Comparison of ENCODE assay signal across 27 mouse cellular contexts in genomic region chr16:65543676-65544293, GRCm38 (mm10). TPM values are rescaled to one million over a fixed set of nuclear protein-coding genes. Genes with fewer than 3 reads are reported as not detected.
A peak's percentile ranks its signal among the peaks of the same experiment; 100 is the strongest.
DNase-seq lines count a peak whose midpoint lies in the region; ATAC-seq and TF ChIP-seq lines count a peak whose summit lies in the region.
"Had no signal": no experiment of that assay in that cellular context is flagged by ENCODE, and none has a peak within 500 bp of the region (broad histone marks: within the 10 kb centered on the region; RNA-seq: fewer than 3 reads in every experiment).

No protein-coding gene starts in this region.

- no peak for TF ChIP-seq CTCF in intestine, postnatal 0 days (IDR thresholded peaks at IDR 0.05; ENCODE audit: low read depth)

- H3K4me1 ChIP-seq in intestine, embryonic 15.5 days (replicated peaks): no peaks in the 10 kb centered on the region
- H3K4me1 ChIP-seq in intestine, postnatal 0 days (replicated peaks; ENCODE audit: control insufficient read depth, insufficient read depth, low read length): no peaks in the 10 kb centered on the region
- H3K4me1 ChIP-seq in stomach, embryonic 14.5 days (ENCODE audit: control insufficient read depth, insufficient read depth, low read length): no peaks in the 10 kb centered on the region
- H3K4me1 ChIP-seq in stomach, embryonic 16.5 days (ENCODE audit: control insufficient read depth, insufficient read depth, low read length): no peaks in the 10 kb centered on the region
- no peaks in the 10 kb centered on the region for H3K4me1 ChIP-seq in midbrain, embryonic 11.5 days (ENCODE audit: control insufficient read depth, insufficient read depth, low read length)
- no peaks in the 10 kb centered on the region for H3K4me1 ChIP-seq in neural tube, embryonic 15.5 days
- H3K4me1 ChIP-seq: embryonic facial prominence, embryonic 10.5 days; embryonic facial prominence, embryonic 12.5 days; forebrain, embryonic 13.5 days had no signal

- peaks cover 10% of the 10 kb centered on the region; the same call in 1 of the 2 replicates for H3K36me3 ChIP-seq in intestine, embryonic 15.5 days
- peaks cover 45% of the 10 kb centered on the region for H3K36me3 ChIP-seq in intestine, postnatal 0 days (ENCODE audit: control insufficient read depth, insufficient read depth)
- H3K36me3 ChIP-seq in stomach, embryonic 14.5 days (ENCODE audit: control insufficient read depth, insufficient read depth, low read length): peaks cover 17% of the 10 kb centered on the region
- H3K36me3 ChIP-seq in stomach, embryonic 16.5 days (ENCODE audit: control insufficient read depth, insufficient read depth, low read length): peaks cover 2% of the 10 kb centered on the region; the same call in 1 of the 2 replicates
- no peaks in the 10 kb centered on the region for H3K36me3 ChIP-seq in midbrain, embryonic 11.5 days (ENCODE audit: control insufficient read depth, insufficient read depth, low read length)
- H3K36me3 ChIP-seq in neural tube, embryonic 15.5 days: peaks cover 34% of the 10 kb centered on the region

- peak; percentile 77 for ATAC-seq in intestine, embryonic 15.5 days
- peak; percentile 31; the same call in 1 of the 2 replicates for ATAC-seq in intestine, postnatal 0 days
- 0 out of 2 replicates have a peak, but pooled peaks have one; percentile 14 for ATAC-seq in stomach, embryonic 14.5 days (ENCODE audit: insufficient number of reproducible peaks, insufficient read depth, low FRiP score, low read depth)
- peak; percentile 71; the same call in 1 of the 2 replicates for ATAC-seq in stomach, embryonic 16.5 days (ENCODE audit: insufficient read depth, low FRiP score)
- ATAC-seq in midbrain, embryonic 11.5 days (ENCODE audit: low FRiP score): no peak
- ATAC-seq in neural tube, embryonic 15.5 days (ENCODE audit: low FRiP score): no peak
- ATAC-seq: activated CD4-positive, CD25-positive, alpha-beta regulatory T cell, adult 4 months; CD4-positive, CD25-positive, alpha-beta regulatory T cell, adult 4 months; forebrain, embryonic 13.5 days; Patski had no signal

- H3K4me3 ChIP-seq in intestine, embryonic 15.5 days (replicated peaks): no peak overlapping the region
- H3K4me3 ChIP-seq in intestine, postnatal 0 days (ENCODE audit: low read depth, low read length): no peak overlapping the region
- no peak overlapping the region for H3K4me3 ChIP-seq in stomach, embryonic 14.5 days (ENCODE audit: low read depth, low read length)
- H3K4me3 ChIP-seq in stomach, embryonic 16.5 days (replicated peaks; ENCODE audit: low read length): no peak overlapping the region
- H3K4me3 ChIP-seq in midbrain, embryonic 11.5 days (ENCODE audit: low read depth, low read length): no peak overlapping the region
- no peak overlapping the region for H3K4me3 ChIP-seq in neural tube, embryonic 15.5 days (replicated peaks)
- H3K4me3 ChIP-seq: embryonic facial prominence, embryonic 10.5 days; embryonic facial prominence, embryonic 12.5 days; forebrain, embryonic 13.5 days had no signal

- H3K9me3 ChIP-seq in intestine, embryonic 15.5 days: no peaks in the 10 kb centered on the region
- H3K9me3 ChIP-seq in intestine, postnatal 0 days (ENCODE audit: control insufficient read depth): no peaks in the 10 kb centered on the region
- H3K9me3 ChIP-seq in stomach, embryonic 14.5 days (ENCODE audit: control insufficient read depth, low read depth, low read length): no peaks in the 10 kb centered on the region
- no peaks in the 10 kb centered on the region for H3K9me3 ChIP-seq in stomach, embryonic 16.5 days (replicated peaks; ENCODE audit: control insufficient read depth, low read length)
- no peaks in the 10 kb centered on the region for H3K9me3 ChIP-seq in midbrain, embryonic 11.5 days (ENCODE audit: control insufficient read depth, low read length)
- H3K9me3 ChIP-seq in neural tube, embryonic 15.5 days (replicated peaks): no peaks in the 10 kb centered on the region
- H3K9me3 ChIP-seq: embryonic facial prominence, embryonic 10.5 days; embryonic facial prominence, embryonic 12.5 days; forebrain, embryonic 13.5 days; G1E had no signal

- 69% methylated on average over 11 of the region's 11 CpGs for WGBS in intestine, embryonic 15.5 days
- 42% methylated on average over 11 of the region's 11 CpGs for WGBS in intestine, postnatal 0 days
- WGBS in stomach, embryonic 14.5 days: 84% methylated on average over 11 of the region's 11 CpGs
- 71% methylated on average over 11 of the region's 11 CpGs for WGBS in stomach, embryonic 16.5 days
- WGBS in midbrain, embryonic 11.5 days: 90% methylated on average over 11 of the region's 11 CpGs
- WGBS in neural tube, embryonic 15.5 days: 88% methylated on average over 11 of the region's 11 CpGs

- H3K27ac ChIP-seq in intestine, embryonic 15.5 days: no peak overlapping the region
- no peak overlapping the region for H3K27ac ChIP-seq in intestine, postnatal 0 days (ENCODE audit: low read depth, low read length)
- H3K27ac ChIP-seq in stomach, embryonic 14.5 days (ENCODE audit: low read length): no peak overlapping the region
- H3K27ac ChIP-seq in stomach, embryonic 16.5 days (ENCODE audit: low read length): no peak overlapping the region
- H3K27ac ChIP-seq in midbrain, embryonic 11.5 days (ENCODE audit: low read depth, low read length): no peak overlapping the region
- no peak overlapping the region for H3K27ac ChIP-seq in neural tube, embryonic 15.5 days (replicated peaks)
- H3K27ac ChIP-seq: embryonic facial prominence, embryonic 10.5 days; embryonic facial prominence, embryonic 12.5 days; forebrain, embryonic 13.5 days had no signal

- DNase-seq in left cerebral cortex, postnatal 36 days (ENCODE audit: low spot score in 2 of 2): no peak
- no peak for DNase-seq in urinary bladder, adult 18-20 months (ENCODE audit: low spot score in 2 of 2)
- DNase-seq in midbrain, embryonic 11.5 days (ENCODE audit: low spot score, missing footprints): no peak
- DNase-seq: adrenal gland, adult 8-10 months; adrenal gland, postnatal 14 days; adrenal gland, postnatal 36 days; B cell, adult 2 months; cerebellum, adult 11-12 months; cerebellum, adult 2 months; cerebellum, adult 9-10 months; cerebellum, postnatal 25 days had no signal

- H3K27me3 ChIP-seq in intestine, embryonic 15.5 days (replicated peaks): no peaks in the 10 kb centered on the region
- no peaks in the 10 kb centered on the region for H3K27me3 ChIP-seq in intestine, postnatal 0 days (replicated peaks; ENCODE audit: control insufficient read depth, insufficient read depth, low read length)
- no peaks in the 10 kb centered on the region for H3K27me3 ChIP-seq in stomach, embryonic 14.5 days (ENCODE audit: control insufficient read depth, insufficient read depth, low read length)
- no peaks in the 10 kb centered on the region for H3K27me3 ChIP-seq in stomach, embryonic 16.5 days (ENCODE audit: control insufficient read depth, insufficient read depth, low read length)
- no peaks in the 10 kb centered on the region for H3K27me3 ChIP-seq in midbrain, embryonic 11.5 days (ENCODE audit: control insufficient read depth, insufficient read depth, low read length)
- no peaks in the 10 kb centered on the region for H3K27me3 ChIP-seq in neural tube, embryonic 15.5 days (replicated peaks)
- H3K27me3 ChIP-seq: CH12.LX; embryonic facial prominence, embryonic 12.5 days; forebrain, embryonic 13.5 days; Patski had no signal

- no peak overlapping the region for H3K9ac ChIP-seq in intestine, embryonic 15.5 days
- H3K9ac ChIP-seq in intestine, postnatal 0 days (ENCODE audit: low read depth, low read length): no peak overlapping the region
- H3K9ac ChIP-seq in stomach, embryonic 14.5 days (replicated peaks; ENCODE audit: low read depth, low read length): no peak overlapping the region
- H3K9ac ChIP-seq in stomach, embryonic 16.5 days (ENCODE audit: low read length): no peak overlapping the region
- H3K9ac ChIP-seq in midbrain, embryonic 11.5 days (ENCODE audit: low read length): no peak overlapping the region
- no peak overlapping the region for H3K9ac ChIP-seq in neural tube, embryonic 15.5 days (replicated peaks)
- H3K9ac ChIP-seq: embryonic facial prominence, embryonic 12.5 days; forebrain, embryonic 13.5 days had no signal

- intact Hi-C loops in left cerebral cortex, postnatal 36 days (cut with DNase I): no loop called here

- no peak overlapping the region for H3K4me2 ChIP-seq in intestine, embryonic 15.5 days (replicated peaks)
- no peak overlapping the region for H3K4me2 ChIP-seq in intestine, postnatal 0 days (replicated peaks; ENCODE audit: low read depth)
- H3K4me2 ChIP-seq in stomach, embryonic 14.5 days (replicated peaks; ENCODE audit: low read depth, low read length): no peak overlapping the region
- no peak overlapping the region for H3K4me2 ChIP-seq in stomach, embryonic 16.5 days (ENCODE audit: low read depth, low read length)
- H3K4me2 ChIP-seq in midbrain, embryonic 11.5 days: no peak overlapping the region
- no peak overlapping the region for H3K4me2 ChIP-seq in neural tube, embryonic 15.5 days
- H3K4me2 ChIP-seq: embryonic facial prominence, embryonic 12.5 days; forebrain, embryonic 13.5 days had no signal

RNA-seq across cellular contexts. Expression of gene Chmp2b, which starts 18.7 kb away (rescaled TPM):
- polyA plus RNA-seq in intestine, embryonic 15.5 days (2015; fragmentation: Nextera tagmentation; extraction: Ambion mirVana): 126 and 143 TPM in 2 replicates
- polyA plus RNA-seq in intestine, postnatal 0 days (2015; fragmentation: Nextera tagmentation; extraction: Ambion mirVana): 190 and 195 TPM in 2 replicates
- 105 and 106 TPM in 2 replicates for polyA plus RNA-seq in stomach, embryonic 14.5 days (2014; fragmentation: Nextera tagmentation; extraction: Ambion mirVana)
- polyA plus RNA-seq in stomach, embryonic 16.5 days (2015; fragmentation: Nextera tagmentation; extraction: Ambion mirVana): 107 and 119 TPM in 2 replicates
- total RNA-seq in left cerebral cortex, postnatal 36 days (2021): 10 to 100 TPM; 64.1 to 71.7 TPM
- 44.0 and 50.8 TPM in 2 replicates for polyA plus RNA-seq in midbrain, embryonic 11.5 days (2014; fragmentation: Nextera tagmentation; extraction: Ambion mirVana)
- polyA plus RNA-seq in neural tube, embryonic 15.5 days (2015; fragmentation: Nextera tagmentation; extraction: Ambion mirVana): 151 and 158 TPM in 2 replicates

RNA-seq across cellular contexts. Expression of gene Pou1f1, which starts 23.5 kb away (rescaled TPM):
- polyA plus RNA-seq in intestine, embryonic 15.5 days (2015; fragmentation: Nextera tagmentation; extraction: Ambion mirVana): not detected in 2 replicates
- 0.07 TPM in 1 of 2 replicates, not detected in the other for polyA plus RNA-seq in intestine, postnatal 0 days (2015; fragmentation: Nextera tagmentation; extraction: Ambion mirVana)
- polyA plus RNA-seq in stomach, embryonic 14.5 days (2014; fragmentation: Nextera tagmentation; extraction: Ambion mirVana): not detected in 2 replicates
- not detected in 2 replicates for polyA plus RNA-seq in stomach, embryonic 16.5 days (2015; fragmentation: Nextera tagmentation; extraction: Ambion mirVana)
- not detected for total RNA-seq in left cerebral cortex, postnatal 36 days (2021)
- polyA plus RNA-seq in midbrain, embryonic 11.5 days (2014; fragmentation: Nextera tagmentation; extraction: Ambion mirVana): not detected in 2 replicates
- polyA plus RNA-seq in neural tube, embryonic 15.5 days (2015; fragmentation: Nextera tagmentation; extraction: Ambion mirVana): 0.26 TPM in 1 of 2 replicates, not detected in the other
- total RNA-seq: adrenal gland, adult 18-20 months; adrenal gland, postnatal 14 days; adrenal gland, postnatal 36 days; CH12.LX had no signal
- polyA plus RNA-seq: CD4-positive, CD25-positive, alpha-beta regulatory T cell, adult 4 months; cerebellum, adult 2 months; cortical plate, adult 2 months; embryonic facial prominence, embryonic 10.5 days; forebrain, embryonic 11.5 days; forebrain, embryonic 13.5 days; G1E; Patski had no signal

Comparison
In these comparisons a context has a peak if more than half of its experiments do, and no peak if none do; other contexts are left out.
1. ATAC-seq: peak in intestine, embryonic 15.5 days (single experiment), intestine, postnatal 0 days (single experiment), stomach, embryonic 14.5 days (single experiment) and stomach, embryonic 16.5 days (single experiment); none in midbrain, embryonic 11.5 days (single experiment) and neural tube, embryonic 15.5 days (single experiment).